Mouse (Mus musculus) brain, embryonic 14.5 days (tissue): Measurements from ENCODE around the gene Ucn3. TPM values are rescaled to one million over a fixed set of nuclear protein-coding genes. Genes with fewer than 3 reads are reported as not detected.
A peak's percentile ranks its signal among the peaks of the same experiment; 100 is the strongest.

Experiments used
- DNase-seq: peaks from one replicate; pipeline ENCODE4 v3.0.0-alpha.2; 2011; ENCODE audit warnings: low read depth
- CTCF ChIP-seq: fragments of 200-500 bp; IDR thresholded peaks from 2 replicates; pipeline ENCODE4 v1.5.1; 2012; ENCODE audit warnings: inconsistent platforms, mild to moderate bottlenecking, moderate library complexity, borderline replicate concordance; ENCODE audit not compliant: insufficient read depth, insufficient read length; ENCODE audit errors: extremely low read depth
- POLR2A ChIP-seq: fragments of 200-500 bp; IDR thresholded peaks from 2 replicates; pipeline ENCODE4 v1.6.1; 2012; ENCODE audit warnings: mild to moderate bottlenecking, inconsistent platforms, borderline replicate concordance; ENCODE audit not compliant: poor library complexity, insufficient read depth, insufficient read length, severe bottlenecking; ENCODE audit errors: extremely low read depth
- polyA plus RNA-seq: library from polyadenylated mRNA; depleted of rRNA; stranded (reverse); fragments of >200 nt; gene quantifications from 2 replicates; pipeline ENCODE4 v1.2.3, GENCODE M21; 2012; rRNA removed

Gene Ucn3
- polyA plus RNA-seq = 0.05 and 0.09 TPM in 2 replicates

- no peak for TF ChIP-seq CTCF
- TF ChIP-seq POLR2A = no peak
- DNase-seq = no peak
These were observed at the start of gene Ucn3 for GRCm38 (mm10) chr13:3945249-3945648. Gene Ucn3 (minus strand): TSS chr13:3945349.

GRCm38 (mm10) chr13:3992081-3992480, 46.9 kb upstream of the Ucn3 start:
- no peak for TF ChIP-seq POLR2A
- no peak for TF ChIP-seq CTCF
- DNase-seq = no peak

GRCm38 (mm10) chr13:3968849-3969248, 23.7 kb upstream of the Ucn3 start:
- TF ChIP-seq CTCF (no peak), POLR2A (no peak)
- no peak for DNase-seq

GRCm38 (mm10) chr13:3951198-3951914, 6.2 kb upstream of the Ucn3 start:
- TF ChIP-seq CTCF (no peak), POLR2A (no peak)
- peak; percentile 51 for DNase-seq

- DNase-seq = no peak
- TF ChIP-seq POLR2A (no peak), CTCF (no peak)
These were observed 4.3 kb upstream of the Ucn3 start for GRCm38 (mm10) chr13:3949477-3949876.

- TF ChIP-seq CTCF = no peak
- no peak for TF ChIP-seq POLR2A
- no peak for DNase-seq
These were observed 2.1 kb upstream of the Ucn3 start for GRCm38 (mm10) chr13:3947267-3947666.

GRCm38 (mm10) chr13:3944699-3945098, 450 bp downstream of the Ucn3 start:
- TF ChIP-seq POLR2A (no peak), CTCF (no peak)
- no peak for DNase-seq

- no peak for TF ChIP-seq CTCF
- TF ChIP-seq POLR2A = no peak
- DNase-seq = no peak
These were observed 19.1 kb downstream of the Ucn3 start for GRCm38 (mm10) chr13:3926046-3926445.

- TF ChIP-seq CTCF (no peak), POLR2A (no peak)
- no peak for DNase-seq
These were observed 19.5 kb downstream of the Ucn3 start for GRCm38 (mm10) chr13:3925632-3926031.

GRCm38 (mm10) chr13:3924483-3924882, 20.7 kb downstream of the Ucn3 start:
- DNase-seq = no peak
- TF ChIP-seq POLR2A (no peak), CTCF (no peak)

GRCm38 (mm10) chr13:3917571-3918311, 27.4 kb downstream of the Ucn3 start, which contains the start of the genes Net1 and Tubal3:
Gene Net1 (minus strand): TSS chr13:3918220.
Gene Tubal3 (plus strand): TSS chr13:3918274.
- DNase-seq = peak; percentile 96
- TF ChIP-seq POLR2A (peak; percentile 56; the same call in 1 of the 2 replicates), CTCF (no peak)
